Mouse (Mus musculus) heart, embryonic 14.5 days (tissue): Measurements from ENCODE around the gene Myl7. TPM values are rescaled to one million over a fixed set of nuclear protein-coding genes. Genes with fewer than 3 reads are reported as not detected.

Experiments
- ATAC-seq: fragments of 200-750 bp; cut with Nextera tagmentation; 2 replicates; pipeline ENCODE4 v1.8.0; 2017; ENCODE audit warnings: low read depth, moderate TSS enrichment; ENCODE audit not compliant: insufficient number of reproducible peaks, insufficient read depth, low FRiP score
- H3K27ac ChIP-seq, 2 experiments: fragments of 200-500 bp in 1 of 2; fragments of 300-500 bp in 1 of 2; sonication (generic) in 1 of 2; replicated peaks in 1 of 2; 2 replicates each; pipeline ENCODE4 v1.5.1; 2012 to 2014; ENCODE audit warnings: low read depth in 2 of 2, low read length in 2 of 2, control low read depth in 1 of 2, mild to moderate bottlenecking in 1 of 2, mixed read lengths in 1 of 2; ENCODE audit not compliant: control insufficient read depth in 1 of 2, insufficient read depth in 1 of 2
- H3K27me3 ChIP-seq: fragments of 300-500 bp; sonication (generic); 2 replicates; pipeline ENCODE4 v1.6.1; 2014; ENCODE audit warnings: mild to moderate bottlenecking, low read length, control low read depth; ENCODE audit not compliant: control insufficient read depth, insufficient read depth
- H3K36me3 ChIP-seq: fragments of 300-500 bp; sonication (generic); 2 replicates; pipeline ENCODE4 v1.6.1; 2014; ENCODE audit warnings: mild to moderate bottlenecking, control low read depth, low read length, mixed read lengths; ENCODE audit not compliant: control insufficient read depth, insufficient read depth
- H3K4me1 ChIP-seq, 2 experiments: fragments of 200-500 bp in 1 of 2; fragments of 300-500 bp in 1 of 2; sonication (generic) in 1 of 2; 2 replicates each; pipeline ENCODE4 v1.6.1; 2012 to 2014; ENCODE audit warnings: low read length in 2 of 2, control low read depth in 1 of 2, mixed read lengths in 1 of 2; ENCODE audit not compliant: control insufficient read depth in 2 of 2, insufficient read depth in 2 of 2
- H3K4me2 ChIP-seq: fragments of 300-500 bp; sonication (generic); 2 replicates; pipeline ENCODE4 v1.6.1; 2014; ENCODE audit warnings: mild to moderate bottlenecking, low read length
- H3K4me3 ChIP-seq, 2 experiments: fragments of 200-500 bp in 1 of 2; fragments of 300-500 bp in 1 of 2; sonication (generic) in 1 of 2; 2 replicates each; pipeline ENCODE4 v1.5.1; 2012 to 2014; ENCODE audit warnings: low read length in 2 of 2, mild to moderate bottlenecking in 2 of 2, control low read depth in 1 of 2, low read depth in 1 of 2, moderate library complexity in 1 of 2; ENCODE audit not compliant: control insufficient read depth in 1 of 2, insufficient read depth in 1 of 2
- H3K9ac ChIP-seq: fragments of 300-500 bp; sonication (generic); 2 replicates; pipeline ENCODE4 v1.6.1; 2014; ENCODE audit warnings: mild to moderate bottlenecking, low read length
- H3K9me3 ChIP-seq: fragments of 300-500 bp; sonication (generic); 2 replicates; pipeline ENCODE4 v1.6.1; 2016; ENCODE audit warnings: low read length, control low read depth; ENCODE audit not compliant: control insufficient read depth
- WGBS: fragments of 180-500 bp; shearing (Covaris S2); extraction: QIAGEN DNeasy Blood & Tissue Kit; methylation state at CpG from one replicate; pipeline ENCODE4 v1.1.7; 2014; 5-methylcytosine and 5-hydroxymethylcytosine counted together
- polyA plus RNA-seq: library from polyadenylated mRNA; unstranded; fragments of >200 nt; fragmentation: Nextera tagmentation; extraction: Ambion mirVana; gene quantifications from 2 replicates; pipeline ENCODE4 v1.2.1, GENCODE M21; 2014

Gene Myl7
- polyA plus RNA-seq, 1 experiment from 2014 or later: 7,420 TPM

DNA sequence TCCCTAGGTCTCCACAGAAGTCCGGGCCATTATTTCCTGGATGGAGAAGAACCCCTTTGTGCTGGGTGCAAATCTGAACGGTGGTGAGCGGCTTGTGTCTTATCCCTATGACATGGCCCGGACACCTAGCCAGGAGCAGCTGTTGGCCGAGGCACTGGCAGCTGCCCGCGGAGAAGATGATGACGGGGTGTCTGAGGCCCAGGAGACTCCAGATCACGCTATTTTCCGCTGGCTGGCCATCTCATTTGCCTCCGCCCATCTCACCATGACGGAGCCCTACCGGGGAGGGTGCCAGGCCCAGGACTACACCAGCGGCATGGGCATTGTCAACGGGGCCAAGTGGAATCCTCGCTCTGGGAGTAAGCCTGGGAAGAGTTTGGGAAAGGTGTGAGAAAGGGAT, 28.5 kb downstream of the Myl7 start:
- Histone ChIP-seq H3K4me3 (no peak overlapping the region), H3K9me3 (no peaks in the 10 kb centered on the region), H3K4me2 (no peak overlapping the region), H3K27me3 (no peaks in the 10 kb centered on the region), H3K9ac (no peak overlapping the region), H3K36me3 (peaks cover 68% of the 10 kb centered on the region), H3K27ac (no peak overlapping the region), H3K4me1 (no peaks in the 10 kb centered on the region)
- WGBS: 81% methylated on average over 16 of the region's 16 CpGs
- no peak for ATAC-seq

DNA sequence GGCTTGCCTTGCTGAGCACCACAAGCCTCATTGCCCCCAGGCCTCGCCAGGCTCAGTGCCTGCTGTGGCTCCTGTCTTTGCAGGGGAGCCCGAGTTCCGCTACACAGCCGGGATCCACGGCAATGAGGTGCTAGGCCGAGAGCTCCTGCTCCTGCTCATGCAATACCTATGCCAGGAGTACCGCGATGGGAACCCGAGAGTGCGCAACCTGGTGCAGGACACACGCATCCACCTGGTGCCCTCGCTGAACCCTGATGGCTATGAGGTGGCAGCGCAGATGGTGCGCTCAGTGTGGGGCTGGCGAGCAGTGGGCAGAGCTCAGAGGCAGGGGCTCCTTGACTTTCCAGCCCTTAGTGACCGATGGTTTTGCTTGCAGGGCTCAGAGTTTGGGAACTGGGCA, 29.3 kb downstream of the Myl7 start:
- H3K4me1 ChIP-seq: no peaks in the 10 kb centered on the region
- no peaks in the 10 kb centered on the region for H3K9me3 ChIP-seq
- no peak overlapping the region for H3K27ac ChIP-seq
- WGBS: 90% methylated on average over 16 of the region's 16 CpGs
- no peak for ATAC-seq
- H3K4me2 ChIP-seq: no peak overlapping the region
- no peaks in the 10 kb centered on the region for H3K27me3 ChIP-seq
- H3K9ac ChIP-seq: no peak overlapping the region
- H3K36me3 ChIP-seq: peaks cover 60% of the 10 kb centered on the region
- H3K4me3 ChIP-seq: no peak overlapping the region

DNA sequence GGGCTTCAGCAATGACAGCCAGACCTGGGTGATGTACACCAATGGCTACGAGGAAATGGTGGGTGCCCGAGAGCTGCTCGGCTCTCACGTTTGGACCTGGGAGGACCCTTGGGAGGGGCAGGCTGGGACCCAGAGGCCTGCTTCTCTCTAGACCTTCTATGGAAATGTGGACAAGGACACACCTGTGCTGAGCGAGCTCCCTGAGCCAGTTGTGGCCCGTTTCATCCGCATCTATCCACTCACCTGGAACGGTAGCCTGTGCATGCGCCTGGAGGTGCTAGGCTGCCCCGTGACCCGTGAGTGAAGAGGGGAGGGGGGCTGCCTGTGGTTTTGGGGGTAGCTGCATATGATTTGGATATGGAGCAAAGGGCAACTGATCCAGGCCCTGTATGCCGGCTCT, 30.3 kb downstream of the Myl7 start:
- Histone ChIP-seq H3K36me3 (peaks cover 50% of the 10 kb centered on the region), H3K27ac (no peak overlapping the region), H3K4me1 (no peaks in the 10 kb centered on the region), H3K9ac (no peak overlapping the region), H3K27me3 (no peaks in the 10 kb centered on the region), H3K4me2 (no peak overlapping the region), H3K9me3 (no peaks in the 10 kb centered on the region), H3K4me3 (no peak overlapping the region)
- no peak for ATAC-seq
- WGBS: 87% methylated on average over 12 of the region's 12 CpGs

DNA sequence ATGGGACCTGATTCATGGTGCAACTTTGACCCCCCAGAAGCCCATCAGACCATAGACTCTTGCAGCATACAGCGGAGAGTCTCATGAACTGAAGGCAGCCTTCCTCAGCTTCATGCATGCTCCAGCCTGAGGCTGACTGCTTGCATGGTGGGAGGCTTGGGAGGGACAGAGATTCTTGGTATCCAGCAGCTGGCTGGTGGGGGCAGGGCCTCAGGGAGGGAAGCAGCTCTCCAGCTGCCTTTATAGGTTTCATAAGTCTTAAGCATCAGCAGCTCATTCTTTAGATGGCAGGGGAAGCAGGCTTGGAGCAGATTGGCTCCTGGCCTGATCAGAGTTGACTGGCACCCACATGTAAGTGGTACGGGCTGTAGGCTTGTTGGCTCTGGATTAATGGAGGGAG, 31.4 kb downstream of the Myl7 start:
- Histone ChIP-seq H3K27ac (no peak overlapping the region), H3K4me3 (no peak overlapping the region), H3K4me1 (peaks cover 8 to 9% of the 10 kb centered on the region in 2 experiments), H3K4me2 (no peak overlapping the region), H3K27me3 (no peaks in the 10 kb centered on the region), H3K9me3 (no peaks in the 10 kb centered on the region), H3K9ac (no peak overlapping the region), H3K36me3 (peaks cover 39% of the 10 kb centered on the region)
- WGBS: 88% methylated on average over 2 of the region's 2 CpGs
- no peak for ATAC-seq

DNA sequence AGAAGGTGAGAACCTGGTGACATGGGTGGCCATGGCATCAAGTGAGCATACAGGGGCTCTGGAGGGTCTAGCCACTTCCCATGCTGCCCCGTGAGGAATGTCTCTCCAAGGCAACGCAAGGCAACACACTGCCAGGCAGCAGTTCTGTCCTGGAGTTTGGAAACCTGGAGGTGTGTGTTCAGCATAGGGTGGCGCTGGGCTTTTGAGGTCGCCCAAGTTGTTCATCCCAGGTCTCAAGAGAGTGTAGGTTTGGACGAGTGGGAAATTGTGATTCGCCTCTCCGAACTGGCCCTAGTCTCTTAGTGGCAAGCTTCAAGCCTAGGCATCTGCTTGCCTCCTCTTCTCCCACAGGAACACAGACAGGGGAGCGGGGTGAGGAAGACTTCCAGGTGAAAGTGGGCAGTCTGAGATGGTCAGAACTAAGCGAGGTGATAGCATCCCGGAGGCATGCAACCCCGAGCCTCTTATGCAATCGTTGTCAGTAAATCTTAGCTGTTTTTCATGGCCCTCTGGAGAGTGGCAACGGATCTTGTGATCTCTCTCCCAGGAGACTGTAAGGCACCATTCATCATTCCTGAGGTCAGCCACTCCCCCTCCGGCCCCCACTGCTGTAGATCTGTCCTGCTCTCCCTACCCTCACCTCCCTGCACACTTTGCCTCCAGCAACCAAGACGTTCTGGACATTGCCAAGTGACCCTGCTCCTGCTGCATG, 36.0 kb downstream of the Myl7 start:
- peaks cover 3% of the 10 kb centered on the region; the same call in 1 of the 2 replicates for H3K9me3 ChIP-seq
- H3K4me2 ChIP-seq: peak overlapping the region; percentile 86
- H3K36me3 ChIP-seq: peaks cover 1% of the 10 kb centered on the region; the same call in 1 of the 2 replicates
- H3K4me1 ChIP-seq: peaks cover 17 to 24% of the 10 kb centered on the region in 2 experiments
- 13% methylated on average over 15 of the region's 15 CpGs for WGBS
- peak overlapping the region; percentile 70 for H3K9ac ChIP-seq
- no peak for ATAC-seq
- H3K27me3 ChIP-seq: 0 out of 2 replicates have a peak, but pooled peaks cover 5% of the 10 kb centered on the region
- no peak overlapping the region for H3K27ac ChIP-seq
- peak overlapping the region; percentile 50 to 61 for H3K4me3 ChIP-seq

DNA sequence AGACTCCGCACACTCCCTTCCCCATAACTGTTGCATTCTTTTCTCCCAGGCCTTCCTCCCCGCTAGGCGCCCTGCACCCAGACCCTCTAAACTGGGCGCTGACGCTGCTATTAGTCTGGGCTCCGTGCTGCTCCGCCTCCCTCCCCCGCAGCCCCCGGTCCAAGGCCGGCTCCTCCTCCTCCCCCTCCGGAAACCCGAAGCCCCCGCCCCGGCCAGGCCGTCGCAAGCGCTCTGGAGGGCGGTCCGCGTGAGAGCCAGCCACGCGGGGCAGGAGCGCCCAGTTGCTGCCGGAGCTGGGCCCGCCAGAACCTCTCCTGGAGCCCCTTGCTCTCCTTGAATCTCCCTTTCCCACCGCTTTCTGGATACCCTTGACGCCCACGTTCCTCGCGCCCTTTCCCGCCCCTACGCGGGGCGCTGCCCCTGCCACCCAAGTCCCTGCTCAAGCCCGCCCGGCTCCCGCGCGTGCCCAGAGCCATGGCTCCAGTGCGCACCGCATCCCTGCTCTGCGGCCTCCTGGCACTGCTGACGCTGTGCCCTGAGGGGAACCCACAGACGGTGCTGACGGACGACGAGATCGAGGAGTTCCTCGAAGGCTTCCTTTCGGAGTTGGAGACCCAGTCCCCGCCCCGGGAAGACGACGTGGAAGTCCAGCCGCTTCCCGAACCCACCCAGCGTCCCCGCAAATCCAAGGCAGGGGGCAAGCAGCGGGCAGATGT, 36.7 kb downstream of the Myl7 start, which contains the start of gene Aebp1:
Gene Aebp1, plus strand, starts transcription at position 270 of the 716 bp plus-strand sequence.
- ATAC-seq: peak; percentile 32; the same call in 1 of the 2 replicates
- peak within 1 kb of the TSS; percentile 5; a peak in 1 of 4 replicates for H3K27ac ChIP-seq
- H3K27me3 ChIP-seq: 0 out of 2 replicates have a peak, but pooled peaks cover 5% of the 10 kb centered on the region
- peak within 1 kb of the TSS; percentile 50 to 61 for H3K4me3 ChIP-seq
- H3K36me3 ChIP-seq: no peaks in the 10 kb centered on the region; the same call in 1 of the 2 replicates
- peaks cover 3% of the 10 kb centered on the region; the same call in 1 of the 2 replicates for H3K9me3 ChIP-seq
- WGBS: 1% methylated on average over 49 of the region's 59 CpGs
- H3K4me2 ChIP-seq: peak within 1 kb of the TSS; percentile 86
- peak within 1 kb of the TSS; percentile 70 for H3K9ac ChIP-seq
- peaks cover 17 to 24% of the 10 kb centered on the region in 2 experiments for H3K4me1 ChIP-seq

DNA sequence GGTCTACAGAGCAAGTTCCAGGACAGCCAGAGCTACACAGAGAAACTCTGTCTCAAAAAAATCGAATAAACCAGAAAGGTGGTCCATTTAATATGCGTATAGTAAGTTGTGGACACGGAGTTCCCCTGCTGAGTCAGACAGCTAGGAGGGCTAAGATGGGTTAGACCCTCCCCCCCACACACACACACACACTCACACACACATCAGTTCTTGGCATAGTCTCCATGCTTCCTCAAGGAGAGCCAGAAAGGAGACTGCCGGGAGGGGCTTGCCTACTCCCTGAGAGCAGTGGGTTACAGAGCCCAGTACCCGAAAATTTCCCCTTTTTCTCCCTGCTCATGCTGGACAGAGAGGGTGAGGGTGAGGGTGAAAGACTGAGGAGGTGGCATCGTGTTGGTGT, 37.9 kb downstream of the Myl7 start:
- whole genome bisulfite sequencing: 65% methylated on average over 6 of the region's 6 CpGs
- no peak for ATAC-seq
- Histone ChIP-seq H3K4me3 (no peak overlapping the region), H3K4me2 (no peak overlapping the region), H3K27me3 (0 out of 2 replicates have a peak, but pooled peaks cover 5% of the 10 kb centered on the region), H3K9ac (no peak overlapping the region), H3K27ac (no peak overlapping the region), H3K36me3 (no peaks in the 10 kb centered on the region; the same call in 1 of the 2 replicates), H3K9me3 (peaks cover 3% of the 10 kb centered on the region; the same call in 1 of the 2 replicates), H3K4me1 (peaks cover 27 to 34% of the 10 kb centered on the region in 2 experiments)
